Mouse (Mus musculus): ENCODE results near the gene Ppp2r5a. TPM values are rescaled to one million over a fixed set of nuclear protein-coding genes. Genes with fewer than 3 reads are reported as not detected.
"Not testable (repeated sequence)": the region's sequence is repeated elsewhere in the genome, so short reads cannot be mapped to it uniquely, and the experiment has no call there.

The Ppp2r5a gene
- polyA plus RNA-seq, 1 experiment from 2014 or later: 27.1 TPM

- Histone ChIP-seq H3K27ac (ENCODE audit: low read depth) (peak overlapping the region; percentile 50; the same call in 1 of the 2 replicates), H3K4me2 (ENCODE audit: low read depth, low read length) (peak overlapping the region; percentile 62)
- 32% methylated on average over 7 of the region's 7 CpGs for WGBS (ENCODE audit: insufficient replicate concordance)
Observed at GRCm38 (mm10) chr1:191432531-191432930, 29.5 kb upstream of the Ppp2r5a start.

GRCm38 (mm10) chr1:191432023-191432422 is 29.0 kb upstream of the Ppp2r5a start:
- Histone ChIP-seq H3K27ac (ENCODE audit: low read depth) (peak overlapping the region; percentile 50; the same call in 1 of the 2 replicates), H3K9ac (replicated peaks) (0 out of 2 replicates have a peak overlapping the region, but pooled peaks have one; percentile 0), H3K4me3 (ENCODE audit: low read depth, low read length) (peak overlapping the region; percentile 14; the same call in 1 of the 2 replicates), H3K4me1 (ENCODE audit: insufficient read depth) (peaks cover 26% of the 10 kb centered on the region), H3K27me3 (ENCODE audit: insufficient read depth, low read length) (no peaks in the 10 kb centered on the region), H3K36me3 (replicated peaks; ENCODE audit: insufficient read depth, low read length) (no peaks in the 10 kb centered on the region), H3K9me3 (ENCODE audit: low read length) (no peaks in the 10 kb centered on the region), H3K4me2 (ENCODE audit: low read depth, low read length) (peak overlapping the region; percentile 62)
- no peak for ATAC-seq
- no peak for TF ChIP-seq CTCF (IDR thresholded peaks at IDR 0.05; ENCODE audit: low read depth)
- TF ChIP-seq EP300 (IDR thresholded peaks at IDR 0.05; ENCODE audit: low read depth): no peak
- 35% methylated on average over 15 of the region's 15 CpGs for WGBS (ENCODE audit: insufficient replicate concordance)
- no peak for DNase-seq

More at GRCm38 (mm10) chr1:191432531-191432930, 29.5 kb upstream of the Ppp2r5a start:
- 0 out of 2 replicates have a peak overlapping the region, but pooled peaks have one; percentile 0 for H3K9ac ChIP-seq (replicated peaks)
- no peaks in the 10 kb centered on the region for H3K9me3 ChIP-seq (ENCODE audit: low read length)
- peak; percentile 52 for DNase-seq
- ATAC-seq: peak; percentile 27; the same call in 1 of the 2 replicates
- H3K4me1 ChIP-seq (ENCODE audit: insufficient read depth): peaks cover 26% of the 10 kb centered on the region
- no peaks in the 10 kb centered on the region for H3K27me3 ChIP-seq (ENCODE audit: insufficient read depth, low read length)
- peak overlapping the region; percentile 14; the same call in 1 of the 2 replicates for H3K4me3 ChIP-seq (ENCODE audit: low read depth, low read length)
- no peak for TF ChIP-seq EP300 (IDR thresholded peaks at IDR 0.05; ENCODE audit: low read depth)
- no peak for TF ChIP-seq CTCF (IDR thresholded peaks at IDR 0.05; ENCODE audit: low read depth)
- H3K36me3 ChIP-seq (replicated peaks; ENCODE audit: insufficient read depth, low read length): no peaks in the 10 kb centered on the region

DNA sequence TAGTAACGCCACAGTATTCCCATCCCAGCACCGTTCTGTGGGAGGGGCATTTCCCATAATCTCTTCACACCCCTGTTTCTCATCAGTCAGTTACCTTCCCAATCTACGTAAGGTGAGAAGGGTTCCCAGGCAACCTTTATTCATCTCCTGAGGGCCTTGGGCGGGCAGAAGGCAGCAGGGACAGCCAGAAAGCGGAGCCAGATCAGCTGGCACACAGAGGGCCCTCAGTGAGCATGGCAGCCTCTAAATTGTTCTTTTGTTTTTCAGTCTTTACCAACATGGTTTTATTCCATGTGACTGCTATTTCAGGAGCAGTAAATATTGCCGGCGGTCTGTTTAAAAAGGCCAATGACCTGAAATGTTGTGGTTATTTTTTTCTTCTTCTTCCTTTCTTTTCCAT is 27.0 kb upstream of the Ppp2r5a start:
- ATAC-seq (no peak), DNase-seq (no peak)
- Histone ChIP-seq H3K4me3 (ENCODE audit: low read depth, low read length) (no peak overlapping the region), H3K4me1 (ENCODE audit: insufficient read depth) (peaks cover 17% of the 10 kb centered on the region), H3K36me3 (replicated peaks; ENCODE audit: insufficient read depth, low read length) (no peaks in the 10 kb centered on the region), H3K27me3 (ENCODE audit: insufficient read depth, low read length) (no peaks in the 10 kb centered on the region), H3K9me3 (ENCODE audit: low read length) (no peaks in the 10 kb centered on the region), H3K27ac (ENCODE audit: low read depth) (no peak overlapping the region), H3K9ac (replicated peaks) (no peak overlapping the region), H3K4me2 (ENCODE audit: low read depth, low read length) (no peak overlapping the region)
- TF ChIP-seq EP300 (IDR thresholded peaks at IDR 0.05; ENCODE audit: low read depth) (no peak), CTCF (IDR thresholded peaks at IDR 0.05; ENCODE audit: low read depth) (no peak)
- 78% methylated on average over 7 of the region's 7 CpGs for WGBS (ENCODE audit: insufficient replicate concordance)

DNA sequence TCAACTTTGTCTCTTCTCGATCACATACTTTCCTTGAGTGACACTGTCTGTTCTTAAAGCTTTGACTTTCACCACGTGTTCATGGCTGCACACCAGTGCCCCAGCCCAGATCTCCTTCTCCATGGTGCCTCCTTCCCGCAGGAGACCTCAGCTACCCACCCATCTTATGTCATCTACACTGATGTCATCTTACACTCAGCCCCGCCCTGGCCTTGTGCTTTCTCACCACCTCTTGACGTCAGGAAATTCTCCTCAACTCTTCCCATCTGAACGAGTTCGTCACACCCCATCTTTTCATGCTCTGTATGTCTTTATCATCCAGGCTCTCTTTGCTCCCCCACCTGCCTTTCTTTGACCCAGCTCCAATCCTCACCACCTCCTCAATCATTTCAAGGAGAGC is 22.8 kb upstream of the Ppp2r5a start:
- Histone ChIP-seq H3K9ac (replicated peaks) (no peak overlapping the region), H3K36me3 (replicated peaks; ENCODE audit: insufficient read depth, low read length) (no peaks in the 10 kb centered on the region), H3K4me2 (ENCODE audit: low read depth, low read length) (no peak overlapping the region), H3K4me1 (ENCODE audit: insufficient read depth) (peaks cover 34% of the 10 kb centered on the region), H3K9me3 (ENCODE audit: low read length) (no peaks in the 10 kb centered on the region), H3K4me3 (ENCODE audit: low read depth, low read length) (no peak overlapping the region), H3K27ac (ENCODE audit: low read depth) (no peak overlapping the region), H3K27me3 (ENCODE audit: insufficient read depth, low read length) (no peaks in the 10 kb centered on the region)
- WGBS (ENCODE audit: insufficient replicate concordance): 48% methylated on average over 7 of the region's 7 CpGs
- ATAC-seq (no peak), DNase-seq (no peak)
- TF ChIP-seq EP300 (IDR thresholded peaks at IDR 0.05; ENCODE audit: low read depth) (no peak), CTCF (IDR thresholded peaks at IDR 0.05; ENCODE audit: low read depth) (no peak)

GRCm38 (mm10) chr1:191423201-191423600 is 20.1 kb upstream of the Ppp2r5a start:
- peak overlapping the region; percentile 79 for H3K27ac ChIP-seq (ENCODE audit: low read depth)

GRCm38 (mm10) chr1:191422714-191423113 is 19.6 kb upstream of the Ppp2r5a start:
- not testable (repeated sequence) for H3K9ac ChIP-seq (replicated peaks); H3K27me3 ChIP-seq (ENCODE audit: insufficient read depth, low read length); H3K36me3 ChIP-seq (replicated peaks; ENCODE audit: insufficient read depth, low read length); H3K4me3 ChIP-seq (ENCODE audit: low read depth, low read length); H3K9me3 ChIP-seq (ENCODE audit: low read length)
- Histone ChIP-seq H3K4me1 (ENCODE audit: insufficient read depth) (peaks cover 50% of the 10 kb centered on the region), H3K4me2 (ENCODE audit: low read depth, low read length) (peak overlapping the region; percentile 54; the same call in 1 of the 2 replicates), H3K27ac (ENCODE audit: low read depth) (peak overlapping the region; percentile 96)
- DNase-seq: peak; percentile 40
- 24% methylated on average over 3 of the region's 3 CpGs for WGBS (ENCODE audit: insufficient replicate concordance)
- ATAC-seq: peak; percentile 54

More at GRCm38 (mm10) chr1:191423201-191423600, 20.1 kb upstream of the Ppp2r5a start:
- Histone ChIP-seq H3K9me3 (ENCODE audit: low read length) (no peaks in the 10 kb centered on the region), H3K9ac (replicated peaks) (no peak overlapping the region), H3K4me1 (ENCODE audit: insufficient read depth) (peaks cover 50% of the 10 kb centered on the region), H3K27me3 (ENCODE audit: insufficient read depth, low read length) (no peaks in the 10 kb centered on the region), H3K4me3 (ENCODE audit: low read depth, low read length) (no peak overlapping the region), H3K36me3 (replicated peaks; ENCODE audit: insufficient read depth, low read length) (no peaks in the 10 kb centered on the region), H3K4me2 (ENCODE audit: low read depth, low read length) (no peak overlapping the region)
- ATAC-seq (peak; percentile 10; the same call in 1 of the 2 replicates), DNase-seq (no peak)
- TF ChIP-seq EP300 (IDR thresholded peaks at IDR 0.05; ENCODE audit: low read depth) (no peak), CTCF (IDR thresholded peaks at IDR 0.05; ENCODE audit: low read depth) (no peak)
- 52% methylated on average over 2 of the region's 2 CpGs for WGBS (ENCODE audit: insufficient replicate concordance)
